8 mouse cellular contexts compared by ENCODE assay signal in the genomic region with DNA sequence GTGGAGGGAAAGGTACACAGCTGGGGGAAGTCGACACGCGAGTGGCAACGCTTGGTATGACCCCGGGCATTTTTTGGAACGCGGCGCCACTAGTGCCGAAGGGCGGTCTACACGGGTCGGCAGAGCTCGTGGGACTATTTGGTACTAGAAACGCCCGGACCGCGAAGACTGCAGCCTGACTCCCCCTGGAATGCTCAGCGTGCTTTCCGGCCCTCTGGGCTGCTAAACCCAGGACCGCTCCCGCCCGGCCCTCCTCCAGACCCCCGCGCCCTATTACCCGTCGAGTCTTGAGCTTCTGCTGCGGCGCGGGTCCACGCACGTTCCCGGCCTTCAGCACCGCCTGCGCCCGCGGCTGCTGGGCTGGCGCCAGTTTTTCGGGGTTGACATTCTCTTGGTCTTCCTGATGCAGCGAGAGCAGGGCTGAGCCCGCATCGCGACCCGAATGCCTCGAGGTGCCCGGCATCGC. TPM values are rescaled to one million over a fixed set of nuclear protein-coding genes. Genes with fewer than 3 reads are reported as not detected.
DNase-seq lines count a peak whose midpoint lies in the region; ATAC-seq and TF ChIP-seq lines count a peak whose summit lies in the region.

No protein-coding gene starts in this region.

- no peak for DNase-seq in lung, adult 2 months
- DNase-seq in lung, adult 18-20 months = no peak
- no peak for DNase-seq in Patski (ENCODE audit: low read depth, low spot score)
- no peak for DNase-seq in forebrain, embryonic 10.5 days (ENCODE audit: extremely low spot score, low spot score)
- DNase-seq in B cell, adult 2 months = no peak
- DNase-seq in cerebellum, adult 9-10 months = no peak

- peaks cover 3% of the 10 kb centered on the region for H3K27me3 ChIP-seq in Patski
- H3K27me3 ChIP-seq in forebrain, embryonic 10.5 days (ENCODE audit: poor library complexity, severe bottlenecking) = no peaks in the 10 kb centered on the region
- H3K27me3 ChIP-seq in limb, embryonic 12.5 days = no peaks in the 10 kb centered on the region
- no peaks in the 10 kb centered on the region for H3K27me3 ChIP-seq in neural tube, embryonic 13.5 days

- POLR2A ChIA-PET in Patski (lab: Charles Lee) = interaction anchor here (1.2 kb wide), 1 partner anchor 13 kb away, joined by 3 read pairs; no protein-coding TSS in a partner anchor

- CTCF ChIA-PET in Patski (lab: Charles Lee) = interaction anchor here (1.0 to 2.0 kb wide), 10 partner anchors 9 to 883 kb away, joined by 3 to 8 read pairs (median 4); no protein-coding TSS in a partner anchor

- H3K4me1 ChIP-seq in lung, adult 2 months (ENCODE audit: control insufficient read depth, insufficient read depth, low read length) = peaks cover 4% of the 10 kb centered on the region; the same call in 1 of the 2 replicates
- peaks cover 18% of the 10 kb centered on the region for H3K4me1 ChIP-seq in forebrain, embryonic 10.5 days
- H3K4me1 ChIP-seq in limb, embryonic 12.5 days (replicated peaks) = peaks cover 17% of the 10 kb centered on the region
- peaks cover 26% of the 10 kb centered on the region for H3K4me1 ChIP-seq in neural tube, embryonic 13.5 days (replicated peaks)

- H3K9me3 ChIP-seq in forebrain, embryonic 10.5 days = no peaks in the 10 kb centered on the region
- H3K9me3 ChIP-seq in limb, embryonic 12.5 days = no peaks in the 10 kb centered on the region
- no peaks in the 10 kb centered on the region for H3K9me3 ChIP-seq in neural tube, embryonic 13.5 days

- WGBS in lung, adult 2 months = under 1% methylated on average over 46 of the region's 46 CpGs
- WGBS in forebrain, embryonic 10.5 days = under 1% methylated on average over 46 of the region's 46 CpGs
- under 1% methylated on average over 46 of the region's 46 CpGs for WGBS in limb, embryonic 12.5 days
- WGBS in neural tube, embryonic 13.5 days = 1% methylated on average over 46 of the region's 46 CpGs

- ATAC-seq in Patski = peak; percentile 7
- ATAC-seq in limb, embryonic 12.5 days (ENCODE audit: insufficient number of reproducible peaks, insufficient read depth, low FRiP score, low TSS enrichment, low read depth) = peak; percentile 57
- no peak; the same call in none of the 2 replicates for ATAC-seq in neural tube, embryonic 13.5 days (ENCODE audit: low read depth)

- peak overlapping the region; percentile 82 for H3K4me2 ChIP-seq in limb, embryonic 12.5 days
- H3K4me2 ChIP-seq in neural tube, embryonic 13.5 days = peak overlapping the region; percentile 100

- TF ChIP-seq POLR2A in lung, adult 2 months (IDR thresholded peaks at IDR 0.05; ENCODE audit: borderline replicate concordance, extremely low read depth, low read depth, low read length) = no peak

- H3K9ac ChIP-seq in limb, embryonic 12.5 days (replicated peaks) = peak overlapping the region; percentile 87
- H3K9ac ChIP-seq in neural tube, embryonic 13.5 days = peak overlapping the region; percentile 66

- in situ Hi-C loops in Patski (cut with MboI; ENCODE audit: low pct_unique_long_range_greater_than_20kb) = no loop called here

- TF ChIP-seq CTCF in lung, adult 2 months (IDR thresholded peaks at IDR 0.05; ENCODE audit: insufficient read depth, low read length) = no peak
- TF ChIP-seq CTCF in Patski (IDR thresholded peaks at IDR 0.05) = no peak

- H3K36me3 ChIP-seq in forebrain, embryonic 10.5 days (replicated peaks) = peaks cover 43% of the 10 kb centered on the region
- H3K36me3 ChIP-seq in limb, embryonic 12.5 days = peaks cover 37% of the 10 kb centered on the region
- H3K36me3 ChIP-seq in neural tube, embryonic 13.5 days = peaks cover 25% of the 10 kb centered on the region

- H3K27ac ChIP-seq in forebrain, embryonic 10.5 days = peak overlapping the region; percentile 98
- peak overlapping the region; percentile 91 for H3K27ac ChIP-seq in limb, embryonic 12.5 days
- H3K27ac ChIP-seq in neural tube, embryonic 13.5 days (replicated peaks) = no peak overlapping the region; the same call in 1 of the 2 replicates

- peak overlapping the region; percentile 44 for H3K4me3 ChIP-seq in lung, adult 2 months (replicated peaks; ENCODE audit: extremely low read depth, low read depth, low read length)
- H3K4me3 ChIP-seq in forebrain, embryonic 10.5 days = peak overlapping the region; percentile 98
- H3K4me3 ChIP-seq in limb, embryonic 12.5 days (replicated peaks) = peak overlapping the region; percentile 79
- peak overlapping the region; percentile 69 for H3K4me3 ChIP-seq in neural tube, embryonic 13.5 days

RNA-seq across cellular contexts. Expression of gene Ccna2, which starts 0.6 kb away (rescaled TPM):
- polyA plus RNA-seq in lung, adult 2 months (2012; rRNA removed) = 4.3 and 4.7 TPM in 2 replicates
- 114 TPM for polyA plus RNA-seq in Patski (2021)
- 272 and 276 TPM in 2 replicates for polyA plus RNA-seq in forebrain, embryonic 10.5 days (2016; fragmentation: Nextera tagmentation; extraction: Ambion mirVana)
- polyA plus RNA-seq in limb, embryonic 12.5 days (2016; fragmentation: Nextera tagmentation; extraction: Ambion mirVana) = 193 and 203 TPM in 2 replicates
- 33.4 and 43.6 TPM in 2 replicates for polyA plus RNA-seq in neural tube, embryonic 13.5 days (2015; fragmentation: Nextera tagmentation; extraction: Ambion mirVana)

RNA-seq across cellular contexts. Expression of gene Exosc9, which starts 19.0 kb away (rescaled TPM):
- 4.4 and 9.5 TPM in 2 replicates for polyA plus RNA-seq in lung, adult 2 months (2012; rRNA removed)
- polyA plus RNA-seq in Patski (2021) = 64.6 TPM
- polyA plus RNA-seq in forebrain, embryonic 10.5 days (2016; fragmentation: Nextera tagmentation; extraction: Ambion mirVana) = 105 and 108 TPM in 2 replicates
- 65.9 and 69.9 TPM in 2 replicates for polyA plus RNA-seq in limb, embryonic 12.5 days (2016; fragmentation: Nextera tagmentation; extraction: Ambion mirVana)
- polyA plus RNA-seq in neural tube, embryonic 13.5 days (2015; fragmentation: Nextera tagmentation; extraction: Ambion mirVana) = 94.8 and 95.5 TPM in 2 replicates

RNA-seq across cellular contexts. Expression of gene Bbs7, which starts 41.9 kb away (rescaled TPM):
- polyA plus RNA-seq in lung, adult 2 months (2012; rRNA removed) = 3.7 and 4.6 TPM in 2 replicates
- polyA plus RNA-seq in Patski (2021) = 12.3 TPM
- polyA plus RNA-seq in forebrain, embryonic 10.5 days (2016; fragmentation: Nextera tagmentation; extraction: Ambion mirVana) = 18.0 and 20.3 TPM in 2 replicates
- 20.8 and 21.5 TPM in 2 replicates for polyA plus RNA-seq in limb, embryonic 12.5 days (2016; fragmentation: Nextera tagmentation; extraction: Ambion mirVana)
- 19.4 and 20.5 TPM in 2 replicates for polyA plus RNA-seq in neural tube, embryonic 13.5 days (2015; fragmentation: Nextera tagmentation; extraction: Ambion mirVana)

RNA-seq across cellular contexts. Expression of gene Gm11549, which starts 49.8 kb away (rescaled TPM):
- polyA plus RNA-seq in lung, adult 2 months (2012; rRNA removed) = 0.04 TPM in 1 of 2 replicates, not detected in the other
- polyA plus RNA-seq in Patski (2021) = not detected
- 0.25 and 0.36 TPM in 2 replicates for polyA plus RNA-seq in forebrain, embryonic 10.5 days (2016; fragmentation: Nextera tagmentation; extraction: Ambion mirVana)
- 0.23 TPM in 1 of 2 replicates, not detected in the other for polyA plus RNA-seq in limb, embryonic 12.5 days (2016; fragmentation: Nextera tagmentation; extraction: Ambion mirVana)
- polyA plus RNA-seq in neural tube, embryonic 13.5 days (2015; fragmentation: Nextera tagmentation; extraction: Ambion mirVana) = 1.9 and 2.2 TPM in 2 replicates

Comparison
In these comparisons a context has a peak if more than half of its experiments do, and no peak if none do; other contexts are left out.
1. H3K4me3 ChIP-seq: peak in every context shown above with its lines; median percentile 98 in forebrain, embryonic 10.5 days; 79 in limb, embryonic 12.5 days; 69 in neural tube, embryonic 13.5 days; 44 in lung, adult 2 months.